Mouse (Mus musculus) c-Kit-positive CD71-positive TER-119-negative erythroid progenitor cells, embryonic 14.5 days (primary cell): ENCODE data around the gene Usp3.

Experiments used
- DNase-seq: peaks from one replicate; pipeline ENCODE4 v3.0.0-alpha.2; 2013; ENCODE audit warnings: low read depth

The Usp3 gene

DNA sequence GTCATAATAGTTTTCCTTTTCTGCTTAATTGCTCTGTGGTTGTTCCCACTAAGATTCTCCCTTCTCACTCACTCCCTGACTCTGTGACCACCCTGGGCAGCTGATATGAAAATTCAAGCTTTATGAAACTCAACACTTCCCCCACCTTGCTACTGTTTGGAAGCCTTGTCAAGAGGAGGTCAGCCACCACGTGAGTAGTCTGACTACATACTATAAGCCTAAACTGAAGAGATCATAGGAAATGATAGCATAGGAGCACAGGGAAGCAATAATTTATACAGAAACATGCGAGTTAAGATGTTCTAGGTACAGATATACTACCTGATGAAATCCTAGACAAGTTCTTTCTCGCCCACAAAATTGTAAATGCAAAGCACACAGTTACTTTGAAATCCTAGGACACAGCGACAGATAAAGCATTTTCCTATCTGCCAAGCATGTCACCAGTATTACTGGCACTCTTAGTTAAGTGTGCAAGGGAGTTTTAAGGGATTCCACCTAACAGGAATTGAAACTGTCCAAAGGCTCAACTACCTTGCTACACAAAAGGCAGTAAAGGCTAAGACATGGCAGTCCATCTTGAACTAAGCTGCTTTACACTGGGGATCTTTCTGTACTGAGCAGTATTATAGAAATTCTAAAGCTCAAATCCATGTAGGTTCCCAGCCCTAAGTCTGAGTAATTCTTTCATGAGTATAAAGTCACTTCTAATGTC, 20.8 kb downstream of the Usp3 start:
- DNase-seq: no peak

DNA sequence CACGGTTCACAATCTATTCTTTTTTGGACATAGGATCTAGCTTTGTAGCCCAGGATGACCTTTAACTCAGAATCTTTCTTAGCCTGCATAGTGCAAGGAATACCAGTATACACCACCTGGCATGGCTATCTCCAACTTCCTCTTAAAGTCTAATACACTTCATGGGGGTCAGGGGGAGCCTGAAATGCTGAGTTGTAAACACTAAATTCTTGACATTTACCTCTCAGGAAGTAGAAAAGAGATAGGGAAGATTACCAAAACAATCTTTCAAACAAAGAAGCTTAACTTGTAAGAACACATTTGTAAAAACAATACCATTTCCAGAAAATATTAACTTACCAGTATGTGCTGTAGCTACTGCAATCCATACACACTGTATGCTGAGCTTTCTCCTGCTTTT, 30.7 kb downstream of the Usp3 start:
- no peak for DNase-seq

DNA sequence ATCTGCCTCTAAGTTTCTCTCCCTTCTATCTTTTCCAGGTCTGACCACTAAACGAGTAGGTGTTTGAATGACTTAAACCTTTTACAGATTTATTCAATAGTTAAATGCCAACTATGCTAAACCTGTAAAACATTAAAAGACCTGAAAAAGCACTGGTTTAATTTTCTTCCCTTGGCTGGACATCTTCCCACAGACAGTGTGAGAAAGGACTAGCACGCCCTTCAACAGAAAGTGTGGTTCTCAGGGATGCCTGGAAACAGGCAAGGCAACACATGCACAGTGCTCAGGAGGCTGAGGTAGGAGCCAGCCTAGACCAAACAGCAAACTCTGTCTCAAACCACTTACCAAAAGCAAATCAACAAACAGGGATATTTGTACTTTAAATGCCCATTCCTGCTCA, 31.4 kb downstream of the Usp3 start:
- DNase-seq: no peak

DNA sequence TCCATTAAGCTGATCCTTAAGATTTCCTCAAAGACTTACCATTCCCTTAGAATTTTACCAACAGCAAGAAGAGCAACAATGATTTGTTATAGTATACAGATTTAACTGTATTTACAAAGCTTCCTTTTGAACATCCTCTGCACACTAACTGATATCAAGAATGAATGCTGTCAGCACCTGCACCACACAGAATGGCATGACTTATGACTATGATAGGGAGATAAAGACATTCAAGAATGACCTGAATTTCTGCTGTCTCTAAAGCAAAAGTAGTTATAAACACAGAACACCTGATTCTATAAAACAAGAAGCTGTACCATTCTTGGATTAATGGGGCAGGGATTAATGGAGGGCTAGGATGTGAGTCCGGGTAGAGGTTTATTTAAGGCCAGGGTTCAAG, 32.2 kb downstream of the Usp3 start:
- DNase-seq: no peak

DNA sequence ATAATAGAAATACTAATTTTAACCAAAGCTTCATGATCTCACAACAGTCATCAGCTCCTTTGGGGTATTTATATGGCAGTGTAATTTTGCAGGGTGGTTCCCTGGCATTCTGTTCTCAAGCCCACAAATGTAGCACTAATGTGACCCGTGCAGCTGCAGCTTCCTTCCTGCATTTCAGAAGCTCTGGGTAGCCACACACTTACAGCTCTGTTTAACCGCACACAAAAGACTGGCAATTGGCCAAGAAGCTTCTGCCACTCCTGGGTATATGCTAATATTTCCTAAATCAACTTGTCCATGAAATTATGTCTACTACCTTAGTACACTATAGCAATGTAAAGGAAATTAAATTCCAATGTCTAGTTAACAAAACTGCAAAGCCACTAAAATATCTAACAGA, 32.6 kb downstream of the Usp3 start:
- no peak for DNase-seq

DNA sequence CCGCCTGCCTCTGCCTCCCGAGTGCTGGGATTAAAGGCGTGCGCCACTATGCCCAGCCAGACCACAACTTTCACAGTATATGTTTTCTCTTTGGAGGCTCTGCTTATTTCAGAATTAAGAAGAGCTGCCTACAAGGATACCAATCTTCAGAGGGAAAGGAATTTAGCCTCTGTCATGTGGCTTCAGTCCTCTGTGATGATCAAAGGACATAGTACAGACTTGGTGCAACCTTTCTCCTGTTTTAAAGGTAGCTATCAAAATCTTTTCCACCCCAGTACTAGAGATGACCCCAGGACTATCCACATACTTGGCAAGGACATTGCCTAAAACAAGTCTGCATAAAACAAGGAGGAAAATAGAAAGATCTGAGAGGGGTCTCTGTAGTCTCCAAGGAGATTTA, 34.0 kb downstream of the Usp3 start:
- DNase-seq: no peak

DNA sequence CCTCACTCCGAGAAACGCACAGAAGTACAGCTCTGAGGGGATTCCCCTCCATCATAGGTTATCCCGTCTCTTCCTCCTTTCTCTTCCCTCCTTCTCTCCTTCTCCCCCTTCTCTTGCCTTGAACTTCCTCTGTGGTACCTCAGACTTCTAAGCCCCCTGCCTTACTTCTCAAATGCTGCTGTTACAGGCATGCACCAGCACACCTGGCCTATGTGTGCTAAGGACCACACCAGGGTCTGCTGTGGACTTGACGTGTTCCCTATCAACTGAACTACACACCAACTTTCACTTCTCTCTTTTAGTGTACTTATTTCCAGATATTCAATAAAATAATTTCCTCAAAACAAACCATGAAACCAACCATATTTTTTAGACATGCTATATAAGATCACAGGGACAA, 50.2 kb downstream of the Usp3 start:
- no peak for DNase-seq

DNA sequence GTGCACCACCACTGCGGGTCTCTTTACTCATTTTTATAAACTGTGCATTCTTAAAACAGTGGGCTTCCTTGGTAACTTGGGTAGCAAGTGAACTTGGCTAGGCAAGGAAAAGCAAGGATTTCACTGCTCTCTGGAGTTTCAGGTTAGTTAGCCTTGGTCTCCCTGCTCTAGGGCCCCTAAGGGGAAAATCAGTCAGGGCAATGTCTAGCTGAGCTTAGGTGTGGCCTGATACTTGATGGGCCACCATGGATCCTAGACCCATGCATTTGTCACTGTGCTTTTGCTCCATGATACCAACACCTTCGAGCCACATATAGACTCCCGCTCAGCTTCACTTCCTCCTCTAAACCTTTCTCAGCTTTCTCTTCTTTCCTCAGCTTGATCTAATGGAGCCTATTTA, 71.3 kb downstream of the Usp3 start:
- no peak for DNase-seq

DNA sequence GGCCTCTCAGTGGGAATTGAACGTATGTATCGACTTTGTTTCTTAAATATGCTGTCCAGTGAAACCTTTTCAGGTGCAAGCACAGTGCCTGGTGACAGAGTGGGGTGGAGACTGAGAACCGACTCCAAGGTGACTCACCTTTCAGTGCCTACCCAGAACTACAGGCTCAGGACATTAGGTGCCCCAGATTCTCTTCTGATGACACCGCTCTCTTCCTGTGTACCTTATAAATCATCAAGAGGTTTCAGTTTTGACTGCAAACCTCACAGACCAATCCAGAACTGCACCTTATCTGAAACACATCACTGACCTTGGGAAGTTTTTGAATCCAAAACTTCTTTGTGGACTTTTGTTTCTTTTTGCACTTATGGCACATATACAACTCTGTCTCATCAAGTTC, 72.6 kb downstream of the Usp3 start:
- no peak for DNase-seq

DNA sequence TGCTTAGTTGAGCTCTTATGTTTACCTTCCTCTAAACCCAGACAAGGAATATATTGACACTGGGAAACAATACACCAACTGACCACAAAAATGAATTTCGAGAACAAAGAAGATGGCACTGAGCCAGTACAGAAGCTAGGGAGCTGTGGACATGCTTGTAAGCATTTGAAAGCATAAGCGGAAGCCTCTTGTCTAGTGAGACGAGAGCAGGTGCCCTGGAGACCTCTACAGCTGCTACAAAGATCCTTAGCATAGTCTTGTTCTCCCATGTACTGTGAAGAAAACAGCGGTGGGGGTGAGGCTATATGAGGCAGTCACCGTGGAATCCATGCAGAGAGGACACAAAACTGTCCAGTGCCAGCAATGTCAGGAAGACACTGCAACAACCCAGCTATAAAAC, 74.0 kb downstream of the Usp3 start:
- DNase-seq: no peak

DNA sequence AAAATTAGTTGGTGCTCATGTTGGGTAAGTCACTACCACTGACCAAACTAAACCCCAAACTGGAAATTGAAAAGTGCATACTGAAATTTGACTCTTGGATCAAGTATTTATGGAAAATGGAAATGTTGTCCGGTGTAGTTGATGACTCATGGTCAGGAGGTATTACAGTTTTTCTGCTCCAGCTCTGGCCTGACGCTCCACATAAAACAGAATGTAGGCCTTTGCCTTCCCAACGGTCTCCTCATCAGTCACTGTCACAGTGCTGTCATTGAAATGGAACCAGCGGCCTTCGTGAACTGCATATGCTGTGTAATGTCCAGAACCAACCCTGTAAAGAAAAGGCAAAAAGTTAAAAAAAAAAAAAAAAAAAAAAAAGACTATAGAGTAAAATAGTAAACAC, 74.7 kb downstream of the Usp3 start:
- DNase-seq: no peak

DNA sequence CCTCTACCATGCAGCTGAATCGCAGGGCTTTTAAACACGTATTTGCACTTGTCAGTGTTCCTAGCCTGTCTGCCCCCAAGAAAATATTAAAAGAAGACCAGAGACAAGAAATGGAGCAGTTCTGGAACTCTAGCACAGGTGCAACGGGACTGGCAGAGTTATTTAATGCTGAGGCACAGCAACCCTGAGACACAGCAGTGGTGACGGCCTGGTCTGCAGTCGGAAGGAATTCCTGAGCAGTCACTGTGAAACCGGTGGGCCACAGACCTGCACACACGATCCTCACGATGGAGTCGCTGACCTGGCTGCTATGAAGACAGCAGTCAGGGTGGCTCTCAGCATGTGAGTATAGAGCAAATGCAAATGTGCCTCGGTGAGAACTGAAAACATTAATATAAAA, 75.2 kb downstream of the Usp3 start:
- no peak for DNase-seq

DNA sequence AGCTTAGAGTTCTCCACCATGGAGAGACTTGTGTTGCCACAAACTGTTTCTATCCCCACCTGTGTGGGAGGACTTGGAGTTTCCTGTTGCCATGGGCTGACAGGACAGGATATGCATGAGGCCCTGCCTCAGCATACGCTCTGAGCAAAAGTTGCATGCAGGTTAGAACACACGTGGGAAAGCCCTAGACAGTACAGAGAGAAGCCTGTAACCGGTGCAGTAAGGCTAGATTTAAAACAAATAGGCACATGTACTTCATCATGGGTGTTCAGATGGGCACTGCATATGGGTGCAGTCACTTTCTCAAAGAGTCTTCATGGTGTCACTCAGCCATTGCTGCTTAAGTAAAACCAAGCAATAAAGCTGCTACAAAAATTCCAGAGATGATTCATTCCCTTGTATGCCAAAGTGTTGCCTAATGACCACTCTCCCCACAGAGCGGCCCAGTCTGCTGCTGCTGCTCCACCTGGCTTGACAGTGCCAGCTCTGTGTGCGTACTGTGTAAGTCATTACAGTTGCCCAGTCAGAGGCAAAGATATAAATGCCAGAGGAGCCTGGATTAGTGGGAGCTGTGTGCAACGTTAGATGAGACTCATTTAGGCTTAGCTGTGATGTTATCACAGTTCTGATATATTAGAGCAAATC, 76.5 kb downstream of the Usp3 start:
- no peak for DNase-seq

DNA sequence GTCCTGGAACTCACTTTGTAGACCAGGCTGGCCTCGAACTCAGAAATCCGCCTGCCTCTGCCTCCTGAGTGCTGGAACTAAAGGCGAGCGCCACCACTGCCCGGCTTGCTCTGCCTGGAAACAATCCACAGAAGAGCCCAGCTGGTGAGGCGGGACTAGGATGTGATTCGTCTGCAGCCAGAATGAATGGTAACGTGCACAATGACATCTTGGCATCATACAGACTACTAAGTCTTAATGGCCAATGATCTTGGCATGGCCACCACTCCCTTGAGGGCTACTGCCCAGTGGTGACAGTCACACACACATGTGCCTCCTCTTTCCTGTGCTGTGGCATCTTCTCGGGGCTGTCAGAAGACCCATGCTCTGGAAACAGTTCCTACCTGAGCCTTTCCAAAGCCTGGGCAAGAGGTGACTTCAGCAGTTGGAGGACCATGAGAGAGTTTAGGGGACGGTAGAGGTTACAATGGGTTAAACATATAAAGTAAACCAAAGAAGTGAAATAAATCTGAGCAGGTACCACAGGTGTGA, 77.2 kb downstream of the Usp3 start:
- DNase-seq: no peak

DNA sequence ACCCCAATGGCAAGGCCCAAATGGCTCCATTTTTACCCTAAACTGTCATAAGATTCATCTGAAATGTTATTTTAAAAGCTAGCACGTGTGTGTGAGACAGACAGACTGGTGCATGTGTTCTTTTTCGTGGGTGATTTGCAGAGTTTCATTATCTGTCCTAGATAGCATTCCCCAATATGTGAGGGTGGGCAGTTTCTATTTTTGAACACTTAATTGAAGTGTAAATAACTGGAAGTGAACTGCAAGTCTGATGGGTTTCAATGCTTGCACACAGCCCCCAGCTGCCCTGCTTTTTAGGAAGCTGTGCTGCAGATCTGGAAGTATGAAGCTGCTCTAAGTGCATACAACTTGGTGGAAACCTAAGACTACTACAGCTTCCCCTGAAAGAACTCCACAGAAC, 77.8 kb downstream of the Usp3 start:
- DNase-seq: no peak

DNA sequence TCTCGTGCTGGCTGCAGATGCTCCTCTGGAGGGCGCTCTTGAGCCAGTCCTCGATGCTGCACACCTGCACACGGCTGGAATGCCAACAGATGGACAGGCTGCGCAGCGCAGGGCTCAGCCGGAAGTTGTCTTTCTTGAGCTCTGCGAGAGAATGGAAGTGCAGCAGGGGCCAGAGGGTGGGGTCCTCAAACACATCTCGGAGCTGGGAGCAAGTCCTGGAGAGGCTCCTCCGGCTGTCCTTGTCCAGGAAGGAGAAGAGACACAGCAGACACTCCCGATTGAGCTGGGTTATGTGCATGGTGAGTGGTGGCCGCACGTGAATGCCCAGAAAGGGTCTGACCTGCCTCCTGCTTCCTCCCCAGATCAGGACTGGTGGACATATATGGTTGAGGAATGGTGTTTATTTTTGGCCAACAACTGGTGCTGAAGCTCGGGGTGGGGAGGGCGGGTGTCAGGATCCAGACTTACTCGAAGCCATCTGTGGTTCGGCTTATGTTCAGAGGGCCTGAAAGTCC, 78.6 kb downstream of the Usp3 start, which contains the start of gene Fbxl22:
Fbxl22 (minus strand) TSS at position 338 of the 515 bp plus-strand sequence.
- DNase-seq: no peak

DNA sequence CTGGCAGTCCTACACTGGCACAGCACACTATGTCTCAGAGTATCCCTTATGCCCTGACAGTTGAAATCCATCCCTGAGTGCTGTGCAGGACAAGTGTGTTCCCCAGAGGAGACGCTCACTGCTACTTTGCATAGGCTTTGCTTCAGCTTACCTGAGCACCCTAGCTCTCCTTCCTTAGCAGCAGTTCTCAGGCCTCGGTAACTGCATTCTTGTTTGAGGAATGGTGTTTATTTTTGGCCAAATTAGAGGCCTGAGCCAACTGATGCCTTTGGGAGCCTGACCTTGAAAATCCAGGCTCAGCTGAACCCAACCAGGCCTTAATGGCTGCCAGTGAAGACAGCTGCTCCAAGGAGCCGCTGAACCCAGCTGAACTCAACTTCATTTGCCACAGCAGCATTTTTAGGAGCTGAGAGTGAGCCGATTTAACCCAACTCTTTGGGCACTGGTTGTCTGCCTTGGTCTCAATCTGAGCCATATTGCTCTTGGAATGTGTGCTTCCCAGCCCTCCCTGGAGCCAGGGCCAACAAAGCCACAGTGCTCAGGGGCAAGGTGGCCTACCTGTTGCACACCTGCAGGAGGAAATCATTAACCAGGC, 79.2 kb downstream of the Usp3 start:
- DNase-seq: no peak

DNA sequence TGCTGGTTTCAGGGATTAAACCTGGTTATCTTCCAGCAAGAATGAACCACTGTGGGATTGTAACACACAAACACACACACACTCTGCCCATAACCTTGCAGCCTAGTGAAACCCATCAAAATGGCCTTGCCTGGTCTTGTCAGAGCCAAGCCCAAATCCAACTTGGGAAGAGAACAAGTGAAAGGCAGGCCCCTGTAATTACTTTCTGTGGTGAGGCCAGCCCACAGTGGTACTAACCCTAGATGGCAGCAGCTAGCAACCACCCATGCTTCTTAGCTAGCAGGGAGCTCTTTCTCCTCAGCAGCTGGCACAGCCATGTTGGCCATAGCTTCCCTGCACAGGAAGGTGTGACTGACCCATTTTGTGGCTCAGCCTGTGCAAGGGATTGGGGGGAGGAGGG, 79.8 kb downstream of the Usp3 start:
- peak; percentile 35 for DNase-seq

DNA sequence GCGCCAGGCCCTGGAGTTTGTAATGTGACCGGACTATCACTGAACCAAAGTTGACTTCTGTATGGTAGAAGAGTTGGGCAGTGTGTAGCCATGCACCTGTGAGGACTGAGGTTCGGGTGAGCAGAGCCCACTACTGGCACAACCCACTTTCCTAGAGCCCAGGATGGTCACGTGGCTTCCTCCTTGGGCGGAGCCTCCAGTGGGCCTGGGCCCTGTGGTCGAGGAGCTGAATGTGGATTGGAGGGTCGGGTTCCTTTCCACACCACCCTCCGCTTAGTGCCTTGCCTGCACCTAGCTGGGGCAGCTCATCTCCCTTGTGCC, 80.6 kb downstream of the Usp3 start:
- peak; percentile 73 for DNase-seq

DNA sequence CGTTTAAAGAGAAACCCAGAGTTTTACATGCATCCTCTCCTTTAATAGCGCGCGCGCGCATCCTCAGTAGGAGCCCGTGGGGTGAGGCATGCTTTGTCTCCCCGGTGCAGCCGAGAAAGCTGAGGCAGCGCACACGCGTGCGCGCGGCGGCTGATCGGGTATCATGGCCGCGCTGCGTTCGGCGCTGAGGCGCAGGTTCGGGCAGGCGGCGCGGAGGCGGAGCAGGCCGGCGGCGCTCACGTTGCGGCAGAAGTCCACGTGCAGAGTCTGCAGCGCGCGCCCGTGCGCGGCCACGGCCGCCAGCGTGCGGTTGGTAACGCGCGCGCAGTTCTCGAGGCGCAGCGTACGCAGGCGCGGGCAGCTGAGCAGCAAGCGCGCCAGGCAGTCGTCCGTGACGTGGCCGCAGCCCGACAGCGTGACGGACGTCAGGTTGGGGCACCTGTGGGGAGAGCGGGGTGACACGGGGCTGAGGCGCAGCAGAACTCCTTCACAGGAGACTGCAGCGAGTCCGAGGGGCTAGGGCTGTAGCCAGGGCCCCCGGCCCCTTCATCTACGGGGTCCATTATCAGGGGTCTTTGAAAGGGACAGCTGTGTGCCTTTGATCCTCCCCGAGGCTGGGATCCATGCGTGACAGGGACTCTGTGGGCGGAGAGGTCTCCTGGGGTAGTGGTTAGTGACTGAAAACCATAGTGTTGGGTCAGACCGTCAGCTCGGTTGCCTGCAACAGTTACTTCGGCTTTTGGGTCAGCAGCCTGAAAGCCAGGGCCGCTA, 81.2 kb downstream of the Usp3 start:
- peak; percentile 83 for DNase-seq

DNA sequence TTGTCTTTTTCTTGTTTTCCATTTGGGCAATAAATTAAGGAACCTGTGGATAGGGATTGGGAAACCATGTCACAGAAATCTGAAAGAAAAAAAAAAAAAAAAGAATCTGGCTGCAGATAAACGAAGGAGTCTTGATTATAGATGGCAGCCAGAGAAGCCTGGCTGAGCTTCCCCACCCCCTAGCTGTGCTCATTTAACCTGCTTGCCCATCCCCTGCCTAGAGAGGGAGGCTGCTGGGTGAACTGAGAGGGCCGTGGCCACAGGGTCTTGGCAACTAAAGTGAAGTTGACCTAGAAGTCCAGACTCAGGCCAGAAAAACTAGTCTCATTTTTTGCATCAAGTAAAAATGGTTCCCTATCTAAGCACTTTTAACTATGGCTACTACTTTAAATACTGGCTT, 82.0 kb downstream of the Usp3 start:
- DNase-seq: no peak

DNA sequence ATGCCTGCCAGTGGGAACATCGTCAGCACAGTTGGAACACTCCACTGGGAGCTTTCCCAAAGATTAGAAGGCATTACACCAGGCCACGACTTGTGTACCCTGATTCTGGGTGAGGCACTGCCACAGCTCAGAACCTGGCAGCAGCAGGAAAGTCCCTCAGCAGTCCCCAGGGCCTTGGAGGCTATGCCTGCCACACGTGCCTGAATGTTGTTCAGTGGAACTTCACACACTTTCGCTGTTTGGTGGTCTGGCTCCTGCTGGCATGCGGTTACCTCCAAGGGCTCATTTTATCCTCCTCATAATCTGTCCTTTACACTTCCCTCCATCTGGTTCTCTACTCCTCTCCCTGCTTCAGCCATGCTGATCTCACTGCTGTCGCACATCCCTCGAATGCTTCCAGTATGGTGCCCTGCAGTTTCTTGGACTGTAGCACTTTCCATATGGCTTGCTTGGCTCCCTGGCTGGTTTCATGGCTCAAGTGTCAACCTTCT, 82.5 kb downstream of the Usp3 start:
- no peak for DNase-seq
